Mouse (Mus musculus): ENCODE measurements around the gene Tpi1. TPM values are rescaled to one million over a fixed set of nuclear protein-coding genes. Genes with fewer than 3 reads are reported as not detected.
"Not testable (repeated sequence)": the region's sequence is repeated elsewhere in the genome, so short reads cannot be mapped to it uniquely, and the experiment has no call there.

The Tpi1 gene
- total RNA-seq, 2 experiments from 2014 or later, result 830 to 887 TPM

DNA sequence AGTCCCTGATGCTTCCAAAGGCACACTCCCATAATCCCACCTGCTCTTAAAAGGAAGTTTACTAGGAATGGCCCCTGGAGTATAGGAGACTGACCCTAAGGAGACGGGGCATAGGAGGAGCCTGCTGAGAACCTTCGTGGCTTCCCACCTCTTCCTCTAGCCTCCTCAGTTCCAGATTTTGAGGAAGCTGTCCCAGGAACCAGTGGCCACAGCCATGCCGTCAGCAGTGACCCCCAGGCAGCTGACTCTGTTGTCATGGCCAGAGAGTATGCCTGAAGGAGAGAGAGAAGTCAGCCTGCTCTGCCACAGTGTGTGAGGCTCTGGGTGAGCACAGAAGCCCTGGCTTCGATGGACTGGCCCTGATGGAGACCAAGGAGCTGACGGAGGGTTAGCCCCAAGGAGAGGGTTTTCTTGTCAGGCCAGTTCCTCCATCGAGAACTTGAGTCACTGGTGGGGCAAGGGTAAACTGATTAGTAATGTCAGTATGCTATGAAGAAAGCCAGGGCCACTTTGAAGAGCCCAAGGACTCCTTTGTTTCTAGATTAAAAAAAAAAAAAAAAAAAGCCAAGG lies 20.5 kb upstream of the Tpi1 start:
- intact Hi-C loops (cut with DNase I), result no loop called here
- DNase-seq, result no peak

DNA sequence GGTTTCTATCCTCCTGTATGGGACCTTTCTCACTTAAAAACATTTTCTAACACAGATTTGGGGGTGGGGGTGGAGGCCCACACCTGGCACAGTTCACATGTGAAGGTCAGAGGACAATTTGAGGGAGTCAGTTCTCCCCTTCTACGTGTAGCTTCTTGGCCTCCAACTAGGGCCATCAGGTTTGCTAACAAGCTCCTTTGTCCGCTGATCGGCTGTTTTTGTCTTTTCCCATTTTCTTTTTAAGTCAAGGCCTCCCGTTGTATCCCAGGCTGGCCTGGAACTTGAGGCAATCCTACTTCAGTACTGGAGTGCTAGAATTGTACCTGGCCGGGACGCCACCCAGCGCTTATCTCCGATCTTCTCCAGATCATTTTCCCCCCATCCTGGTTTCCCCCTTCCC lies 17.6 kb upstream of the Tpi1 start:
- intact Hi-C loops (cut with DNase I), result no loop called here
- no peak for DNase-seq

DNA sequence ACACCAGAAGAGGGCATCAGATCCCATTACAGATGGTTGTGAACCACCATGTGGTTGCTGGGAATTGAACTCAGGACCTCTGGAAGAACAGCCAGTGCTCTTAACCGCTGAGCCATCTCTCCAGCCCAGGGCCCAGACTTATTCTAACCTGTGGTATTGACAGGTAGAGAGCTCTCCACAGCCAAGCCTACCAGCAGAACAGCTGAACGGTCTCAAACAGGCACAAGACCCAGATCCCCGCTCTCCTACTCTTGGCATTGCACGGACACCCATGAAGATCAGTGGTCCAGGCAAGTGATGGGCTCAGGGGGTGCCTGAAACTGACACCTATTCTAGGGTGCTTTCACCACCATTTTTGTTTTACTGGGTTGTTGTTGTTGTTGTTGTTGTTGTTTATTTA lies 17.1 kb upstream of the Tpi1 start:
- intact Hi-C loops (cut with DNase I), result not testable (repeated sequence)

DNA sequence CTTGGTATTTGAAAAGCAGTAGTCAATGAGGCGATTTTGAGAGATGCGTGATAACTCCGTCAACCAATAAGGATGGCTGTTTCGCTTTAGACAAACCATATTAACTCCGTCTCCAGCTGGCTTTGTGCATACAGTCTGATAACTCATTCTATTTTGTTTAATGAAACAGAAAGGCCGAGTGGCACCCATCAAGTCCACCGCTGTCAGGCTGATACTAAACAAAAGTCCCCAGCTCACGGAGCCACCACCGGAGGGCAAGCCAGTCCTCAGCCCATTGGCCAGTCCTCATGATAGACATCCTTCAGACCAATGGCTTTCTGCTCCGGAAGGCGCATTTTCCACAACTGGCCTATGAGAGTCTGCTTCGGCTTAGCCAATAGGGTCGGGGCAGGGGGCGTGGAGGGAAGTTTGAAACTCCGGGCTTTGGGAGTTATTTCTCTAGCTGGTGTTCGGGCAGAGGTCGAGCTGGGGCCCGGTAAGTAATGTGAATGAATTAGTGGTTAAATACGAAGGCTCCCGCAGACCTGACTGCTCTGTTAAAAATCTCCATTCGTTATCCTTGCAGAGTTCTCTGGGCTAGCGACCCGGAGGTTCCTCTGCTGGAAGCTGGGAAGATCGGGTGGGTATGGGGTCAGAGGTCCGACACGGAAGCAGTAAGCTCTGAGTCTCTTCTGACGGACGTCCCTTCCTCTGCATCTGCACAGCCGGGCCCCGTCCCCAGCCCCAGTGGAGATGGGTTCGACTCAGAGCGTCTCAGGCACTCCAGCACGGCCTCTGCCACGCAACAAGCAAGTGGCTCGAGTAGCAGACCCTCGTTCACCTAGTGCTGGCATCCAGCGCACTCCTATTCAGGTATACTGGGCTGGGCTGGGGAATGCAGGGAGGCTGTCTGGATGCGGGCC lies 16.0 kb upstream of the Tpi1 start:
- peak; percentile 91 to 92 for DNase-seq
- intact Hi-C loops (cut with DNase I), result no loop called here

More for the DNA sequence above, 17.1 kb upstream of the Tpi1 start:
- not testable (repeated sequence) for DNase-seq

DNA sequence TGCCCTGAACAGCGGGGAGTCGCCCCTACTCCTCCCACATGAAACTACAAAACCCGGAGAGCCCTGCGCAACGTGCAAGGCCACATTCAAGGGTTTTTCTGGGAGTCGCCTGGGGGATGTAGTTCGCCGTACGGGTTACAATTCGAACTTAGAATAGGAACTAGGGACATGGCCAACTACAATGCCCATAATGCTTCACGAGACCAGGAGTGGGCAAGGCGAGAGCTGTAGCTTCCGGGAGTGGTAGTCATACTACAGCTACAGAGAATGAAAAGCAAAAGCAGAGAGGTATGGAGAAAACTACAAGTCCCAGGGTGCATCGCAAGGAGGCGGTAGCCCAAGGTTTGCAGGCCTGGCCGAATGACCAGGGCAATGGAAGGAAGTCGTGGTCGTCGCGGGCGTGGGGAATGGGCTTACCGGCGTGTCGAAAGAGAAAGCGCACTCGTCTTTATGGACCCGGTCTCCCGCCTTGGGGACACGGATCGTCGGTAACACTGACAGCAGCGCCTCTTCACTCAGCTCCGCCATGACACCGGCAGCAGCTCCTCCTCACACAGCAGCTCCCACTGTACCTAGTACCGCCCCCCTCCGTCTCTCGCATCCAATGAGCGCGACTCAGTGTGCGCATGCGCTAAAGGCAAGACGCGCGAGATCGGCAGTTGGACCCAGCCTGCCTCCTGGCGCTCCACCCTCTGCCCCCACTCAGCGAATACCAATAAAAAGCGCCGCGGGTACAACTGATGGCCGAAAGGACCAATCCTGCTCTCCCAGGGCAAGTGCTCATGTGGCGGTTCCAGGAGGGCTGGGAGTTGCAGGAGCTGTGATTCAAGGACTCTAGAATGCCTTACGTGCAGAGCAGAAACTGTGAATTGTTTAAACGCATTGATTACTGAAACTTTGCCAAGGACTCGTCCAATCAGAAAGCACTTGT lies 15.0 kb upstream of the Tpi1 start, which contains the start of the genes Usp5 and Cdca3:
Usp5 (minus strand) TSS at position 617 of the 931 bp plus-strand sequence.
Cdca3 (plus strand) TSS at position 680 of the 931 bp plus-strand sequence.
- intact Hi-C loops (cut with DNase I), result no loop called here
- peak; percentile 94 to 98 for DNase-seq

DNA sequence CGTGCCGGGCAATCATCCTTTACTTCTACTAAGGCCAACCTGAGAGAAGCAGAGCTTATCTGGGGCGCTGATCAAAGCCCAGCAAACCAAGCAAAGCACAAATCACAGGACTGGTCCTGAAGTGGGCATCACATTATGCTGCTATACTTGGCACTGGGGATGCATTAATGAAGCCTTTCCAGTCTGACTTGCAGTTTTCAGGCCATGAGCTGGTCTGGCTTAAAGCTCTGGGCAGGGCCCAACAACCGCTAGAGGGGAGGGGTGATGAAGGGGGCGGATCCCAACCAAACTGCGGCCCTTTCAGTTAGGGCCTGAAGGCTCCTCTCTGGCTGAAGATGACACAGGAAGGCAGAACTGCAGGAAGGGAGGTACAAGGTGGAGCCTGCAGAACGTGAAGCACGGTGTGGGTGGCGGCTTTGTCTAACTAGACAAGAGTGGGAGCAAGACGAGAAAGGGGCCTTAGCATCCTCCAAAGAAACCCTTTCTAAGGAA lies 14.1 kb upstream of the Tpi1 start:
- DNase-seq, result no peak
- intact Hi-C loops (cut with DNase I), result no loop called here

DNA sequence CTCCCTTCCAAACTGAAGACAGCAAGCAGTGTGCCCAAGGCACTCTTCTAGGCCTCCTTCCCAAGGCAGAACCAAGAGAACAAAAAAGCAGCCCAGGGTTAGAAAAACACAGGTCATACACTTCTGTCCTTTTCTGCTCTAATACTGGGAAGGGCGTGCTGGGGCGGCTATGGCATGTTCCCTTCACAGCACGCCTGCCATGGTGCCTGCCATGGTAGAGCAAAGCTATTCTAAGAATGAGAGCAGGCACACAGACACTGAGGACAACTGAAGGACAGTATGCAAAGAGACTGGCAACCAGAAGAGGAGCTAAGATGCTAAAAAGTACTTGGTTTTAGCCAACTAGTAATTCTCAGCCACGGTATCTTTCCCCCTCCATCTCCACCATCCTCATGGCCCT lies 8.0 kb upstream of the Tpi1 start:
- intact Hi-C loops (cut with DNase I), result no loop called here
- no peak for DNase-seq

DNA sequence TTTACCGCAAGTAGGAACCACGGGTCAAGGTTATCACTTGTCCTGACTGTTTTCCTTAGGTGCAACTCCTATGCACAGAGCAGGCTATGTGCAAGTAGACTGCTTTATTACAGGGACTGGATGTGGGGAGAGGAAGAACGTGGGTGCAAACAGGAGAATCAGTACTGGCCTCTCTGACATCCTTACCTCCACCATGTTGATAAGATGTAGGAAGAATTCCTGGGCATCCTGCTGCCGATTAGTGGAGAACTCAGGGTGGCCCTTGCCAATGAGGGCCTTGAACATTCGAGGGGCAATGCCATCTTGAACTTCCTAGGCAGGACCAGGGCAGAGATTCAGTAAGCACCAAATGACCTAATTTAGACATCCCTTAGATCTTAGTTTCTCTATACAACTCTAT lies 6.8 kb upstream of the Tpi1 start:
- intact Hi-C loops (cut with DNase I), result no loop called here
- no peak for DNase-seq

DNA sequence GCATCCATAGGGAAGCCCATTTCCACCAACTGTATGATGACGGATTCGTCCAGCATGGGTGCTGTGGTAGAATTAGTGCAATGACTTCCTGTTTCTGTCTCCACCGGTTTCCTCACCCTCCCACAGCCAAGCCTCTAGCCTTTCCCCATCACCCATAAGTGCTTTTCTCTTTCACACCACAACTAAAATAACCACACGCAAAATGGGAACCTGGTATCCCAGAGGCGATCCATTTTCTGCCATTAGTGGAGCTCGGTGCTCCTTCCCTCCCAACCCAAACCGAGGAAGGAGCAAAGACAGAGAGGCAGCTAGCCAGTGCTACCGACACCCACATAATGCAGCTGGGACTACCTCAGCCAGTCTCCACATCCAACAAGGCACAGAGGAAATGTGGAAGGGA lies 3.9 kb upstream of the Tpi1 start:
- DNase-seq, result no peak
- intact Hi-C loops (cut with DNase I), result no loop called here

DNA sequence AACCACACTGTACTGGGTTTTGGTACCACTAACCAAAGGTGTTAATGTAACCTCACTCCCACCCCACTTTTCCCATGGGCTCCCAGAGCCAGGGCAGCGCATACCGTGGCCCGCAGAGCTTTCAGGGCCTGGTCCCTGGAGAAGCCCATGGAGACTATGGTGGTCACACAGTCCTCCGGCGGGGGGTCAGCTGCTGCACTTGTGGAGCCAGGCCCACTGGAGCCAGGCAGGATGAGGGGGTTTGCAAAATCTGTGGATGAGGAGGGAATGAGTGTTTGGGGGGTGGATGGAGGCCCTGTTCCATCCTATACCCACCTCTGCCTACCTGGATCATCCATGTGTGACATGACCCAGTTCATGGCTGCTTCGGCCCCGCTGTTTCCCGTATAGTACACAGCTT lies 3.5 kb upstream of the Tpi1 start:
- intact Hi-C loops (cut with DNase I), result no loop called here
- no peak for DNase-seq

DNA sequence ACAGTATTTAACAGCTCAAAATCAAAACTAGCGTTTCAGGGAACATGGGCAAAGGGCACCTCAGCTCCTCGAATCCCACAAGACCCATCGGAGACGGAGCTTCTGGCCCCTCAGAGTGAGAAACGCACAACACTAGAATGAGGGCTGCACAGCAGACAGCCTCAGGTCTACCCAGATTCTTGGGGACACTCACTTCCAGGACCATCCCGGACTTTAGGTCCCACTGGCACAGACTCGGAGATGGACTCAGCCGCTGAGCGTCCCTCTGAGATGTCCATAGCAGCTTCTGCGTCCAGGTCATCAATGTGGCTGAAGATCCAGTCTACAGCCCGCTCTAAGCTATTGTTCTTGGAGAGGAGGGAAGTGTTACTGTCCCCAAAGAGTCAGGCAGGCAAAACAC lies 3.0 kb upstream of the Tpi1 start:
- intact Hi-C loops (cut with DNase I), result no loop called here
- DNase-seq, result no peak

DNA sequence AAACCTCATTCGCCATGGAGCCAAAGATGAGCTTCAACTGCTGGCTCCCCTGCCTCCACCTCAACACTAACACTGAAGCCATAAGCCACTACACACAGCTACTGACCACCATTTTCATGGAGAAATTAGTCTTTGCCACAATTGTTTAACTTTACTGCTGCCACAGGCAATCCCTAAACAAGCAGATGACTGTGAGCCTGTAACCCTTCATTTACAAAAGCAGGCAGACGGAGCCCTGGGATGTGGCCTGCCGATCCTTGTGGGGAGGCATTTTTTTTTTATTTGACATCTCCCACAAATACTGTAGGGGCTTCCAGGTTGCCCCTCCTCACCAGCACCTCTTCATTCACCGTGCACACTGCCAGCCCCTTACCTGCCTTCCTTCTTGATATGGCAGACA lies 2.5 kb upstream of the Tpi1 start:
- intact Hi-C loops (cut with DNase I), result no loop called here
- DNase-seq, result no peak

DNA sequence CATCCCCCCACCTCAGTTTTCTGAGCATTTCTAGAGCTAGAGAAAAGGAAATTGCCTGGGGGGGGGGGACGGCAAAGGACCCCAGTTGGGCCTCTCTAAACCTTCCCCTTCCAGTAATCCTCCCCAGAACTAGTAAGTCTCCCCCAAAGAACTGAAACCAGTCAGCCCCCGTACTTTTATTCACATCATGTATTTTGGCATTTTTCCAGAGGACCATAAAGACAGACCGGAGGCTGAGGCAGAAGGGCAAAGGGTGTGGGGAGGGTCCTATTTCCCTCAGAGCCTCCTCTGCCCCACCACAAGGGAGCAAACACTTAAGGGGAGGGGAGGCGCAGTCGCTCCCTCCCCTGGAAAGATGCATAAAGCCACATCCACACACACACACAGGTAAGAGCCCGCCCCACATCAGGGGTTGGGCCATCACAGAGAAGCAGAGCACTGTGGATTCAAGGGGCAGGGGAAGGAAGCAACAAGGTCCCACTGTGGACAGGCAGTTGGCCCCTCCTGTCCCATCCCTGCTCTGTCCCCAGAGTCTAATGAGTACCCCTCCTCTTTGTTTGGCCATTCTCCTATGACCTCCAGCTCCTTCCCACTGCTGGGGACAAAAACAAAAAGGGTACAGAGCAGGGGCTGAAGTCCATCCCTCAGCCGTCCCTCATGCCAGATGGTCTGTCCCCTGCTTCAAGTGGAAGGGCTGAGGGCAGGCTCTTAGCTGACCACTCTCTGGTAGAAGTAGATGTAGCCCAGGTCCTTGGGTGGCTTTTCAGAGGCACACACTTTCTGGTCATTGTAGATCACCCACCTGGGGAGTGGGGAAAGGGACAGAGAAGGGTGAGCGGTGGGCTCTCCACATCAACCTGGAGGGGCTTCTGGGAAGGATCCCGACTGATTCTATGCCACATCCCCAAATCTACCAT lies 1.0 kb upstream of the Tpi1 start:
- intact Hi-C loops (cut with DNase I), result no loop called here

DNA sequence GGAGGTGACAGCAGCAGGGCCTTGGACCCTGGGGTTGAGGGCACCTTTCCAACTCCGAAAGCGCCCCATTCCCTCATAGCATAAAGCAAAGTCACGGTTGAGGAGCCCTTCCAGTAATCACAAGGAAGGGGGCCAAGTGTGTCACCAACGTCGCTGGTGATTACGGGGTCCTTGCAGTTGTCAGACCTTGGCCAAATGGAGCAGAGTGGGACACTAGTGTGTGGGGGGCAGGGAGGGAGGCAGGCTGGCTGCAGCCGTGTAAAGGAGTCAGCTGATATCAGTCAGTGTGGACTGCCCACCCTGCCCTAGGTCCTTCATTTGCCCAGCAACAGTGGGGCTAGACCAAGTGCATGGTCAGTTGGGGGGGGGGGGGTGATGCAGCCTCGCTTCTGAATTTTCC lies 352 bp upstream of the Tpi1 start:
- no peak for DNase-seq
- intact Hi-C loops (cut with DNase I), result no loop called here

More for the DNA sequence above, 1.0 kb upstream of the Tpi1 start:
- DNase-seq, result no peak

DNA sequence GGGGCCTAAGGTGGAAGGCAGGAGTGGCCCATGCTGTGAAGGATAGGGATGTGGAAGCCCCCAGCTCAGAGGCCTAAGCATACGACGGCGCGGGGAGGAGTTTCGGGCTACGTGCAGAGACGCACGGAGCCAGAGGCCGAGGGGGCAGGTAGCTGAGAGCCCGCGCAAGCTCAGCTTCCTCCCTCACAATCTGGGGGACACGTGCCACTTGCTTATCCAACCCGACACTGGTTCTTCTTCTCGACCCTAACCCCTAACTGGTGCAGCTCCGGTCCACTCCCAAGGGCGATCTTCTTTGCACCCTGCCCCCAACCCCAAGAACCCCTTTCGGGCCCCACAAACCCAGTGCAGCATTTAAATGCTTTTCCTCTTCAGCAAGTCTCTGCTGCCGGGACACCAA lies 600 bp downstream of the Tpi1 start:
- peak; percentile 57 to 65 for DNase-seq
- intact Hi-C loops (cut with DNase I), result no loop called here

DNA sequence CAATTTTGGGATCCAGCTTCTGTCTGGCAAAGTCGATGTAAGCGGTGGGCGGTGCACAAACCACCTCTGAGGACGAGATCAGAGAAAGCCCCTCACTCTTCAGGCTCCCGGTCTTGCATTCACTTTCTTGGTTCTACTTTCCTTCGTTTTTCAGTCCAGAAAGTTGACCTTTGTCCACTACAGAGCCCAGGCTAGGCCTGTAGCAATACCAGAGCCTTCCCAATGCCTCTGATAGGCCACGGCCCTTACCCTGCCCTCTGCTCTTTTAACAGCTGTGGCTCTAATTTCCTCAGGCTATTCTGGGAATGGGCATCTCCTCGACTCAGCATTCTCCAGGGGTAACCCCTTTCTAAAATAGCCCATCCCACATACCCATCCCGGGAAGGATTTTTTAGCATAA lies 1.2 kb downstream of the Tpi1 start:
- intact Hi-C loops (cut with DNase I), result no loop called here
- DNase-seq, result no peak

DNA sequence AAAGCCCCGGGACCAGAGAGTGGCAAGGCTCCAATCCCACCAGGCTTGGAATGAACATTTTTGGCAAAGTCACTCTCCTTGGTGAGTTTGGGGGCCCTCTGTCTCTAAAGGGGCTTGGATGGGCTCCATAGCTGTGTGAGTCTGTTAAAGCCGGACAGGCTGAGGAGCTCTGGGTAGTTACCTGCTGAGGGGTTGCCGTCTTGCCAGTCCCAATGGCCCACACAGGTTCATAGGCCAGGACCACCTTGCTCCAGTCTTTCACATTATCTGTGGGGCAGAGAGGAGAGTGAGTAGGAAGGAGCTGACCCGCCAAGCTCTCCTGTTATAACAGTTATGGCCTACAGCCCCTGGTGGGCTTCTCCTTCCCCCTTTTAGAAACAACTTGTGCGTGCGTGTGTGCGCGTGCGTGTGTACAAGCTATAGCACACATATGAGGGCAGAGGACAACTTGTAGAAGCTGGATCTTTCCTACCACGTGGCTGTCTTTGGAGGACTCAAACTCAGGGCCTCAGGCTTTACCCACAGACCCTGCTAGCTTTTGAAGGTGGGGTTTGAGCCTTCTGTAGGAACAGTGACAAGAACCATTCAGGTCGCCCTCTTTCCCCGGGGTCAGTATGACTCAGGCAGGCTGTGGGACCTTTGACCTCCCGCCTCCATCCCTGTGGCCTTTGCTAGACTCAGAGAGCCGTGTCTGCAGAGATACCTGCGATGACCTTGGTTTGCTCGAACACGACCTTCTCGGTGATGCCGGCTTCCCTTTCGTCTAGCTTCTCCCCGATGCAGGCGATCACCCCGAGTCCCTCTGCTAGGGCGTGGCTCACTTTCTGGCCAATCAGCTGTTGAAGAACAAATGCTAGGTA lies 2.2 kb downstream of the Tpi1 start:
- DNase-seq, result no peak
- intact Hi-C loops (cut with DNase I), result no loop called here

DNA sequence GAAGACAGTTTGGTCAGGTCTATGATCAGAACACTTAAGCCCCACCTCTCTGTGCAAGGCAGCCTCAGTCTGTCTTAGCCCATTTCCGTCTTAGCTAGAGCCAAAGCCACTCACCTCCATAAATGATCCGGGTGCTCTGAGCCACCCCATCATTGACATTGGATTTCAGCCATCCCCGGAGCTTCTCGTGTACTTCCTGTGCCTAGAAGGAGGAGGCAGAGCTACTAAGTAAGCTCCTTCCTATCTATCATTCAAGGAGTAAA lies 2.8 kb downstream of the Tpi1 start:
- intact Hi-C loops (cut with DNase I), result no loop called here
- no peak for DNase-seq
